Mouse (Mus musculus): ENCODE results near the gene Ndufaf8. TPM values are rescaled to one million over a fixed set of nuclear protein-coding genes. Genes with fewer than 3 reads are reported as not detected.

Ndufaf8 gene
- polyA plus RNA-seq, 1 experiment from 2014 or later: 57.5 TPM

DNA sequence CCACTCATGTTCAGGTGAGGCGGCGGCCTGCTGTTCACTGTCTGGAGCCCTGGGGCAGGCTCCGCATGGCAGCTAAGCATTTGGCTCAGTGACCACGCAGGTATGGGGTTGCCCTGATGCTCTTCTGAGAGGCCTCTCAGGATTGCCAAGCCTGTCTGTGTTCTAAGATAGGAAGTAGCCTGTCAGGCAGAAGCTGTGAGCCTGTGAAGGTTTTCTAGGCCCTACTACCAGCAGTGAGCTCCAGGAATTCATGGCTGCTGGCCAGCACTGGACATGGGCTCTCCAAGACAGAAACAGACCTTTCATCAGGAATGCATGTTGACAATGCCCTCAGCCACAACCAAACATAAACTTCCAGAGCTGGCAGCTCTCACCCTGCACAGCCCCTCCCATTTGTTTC, 13.4 kb downstream of the Ndufaf8 start:
- Histone ChIP-seq H3K4me3 (ENCODE audit: low read depth, low read length) (no peak overlapping the region), H3K27me3 (ENCODE audit: control insufficient read depth, insufficient read depth, low read length) (no peaks in the 10 kb centered on the region), H3K9ac (replicated peaks; ENCODE audit: low read length) (no peak overlapping the region), H3K27ac (replicated peaks; ENCODE audit: low read depth, low read length) (no peak overlapping the region), H3K4me2 (ENCODE audit: low read depth, low read length) (no peak overlapping the region), H3K4me1 (ENCODE audit: control insufficient read depth, insufficient read depth, low read length) (0 out of 2 replicates have a peak, but pooled peaks cover 2% of the 10 kb centered on the region), H3K9me3 (replicated peaks; ENCODE audit: control insufficient read depth, low read length) (no peaks in the 10 kb centered on the region), H3K36me3 (replicated peaks; ENCODE audit: control insufficient read depth, insufficient read depth, low read depth, low read length) (no peaks in the 10 kb centered on the region; the same call in 1 of the 2 replicates)
- DNase-seq (ENCODE audit: low spot score): no peak
- 84% methylated on average over 4 of the region's 4 CpGs for WGBS
- no peak for ATAC-seq (replicated peaks; ENCODE audit: insufficient number of reproducible peaks, low FRiP score, low TSS enrichment, low read depth)

DNA sequence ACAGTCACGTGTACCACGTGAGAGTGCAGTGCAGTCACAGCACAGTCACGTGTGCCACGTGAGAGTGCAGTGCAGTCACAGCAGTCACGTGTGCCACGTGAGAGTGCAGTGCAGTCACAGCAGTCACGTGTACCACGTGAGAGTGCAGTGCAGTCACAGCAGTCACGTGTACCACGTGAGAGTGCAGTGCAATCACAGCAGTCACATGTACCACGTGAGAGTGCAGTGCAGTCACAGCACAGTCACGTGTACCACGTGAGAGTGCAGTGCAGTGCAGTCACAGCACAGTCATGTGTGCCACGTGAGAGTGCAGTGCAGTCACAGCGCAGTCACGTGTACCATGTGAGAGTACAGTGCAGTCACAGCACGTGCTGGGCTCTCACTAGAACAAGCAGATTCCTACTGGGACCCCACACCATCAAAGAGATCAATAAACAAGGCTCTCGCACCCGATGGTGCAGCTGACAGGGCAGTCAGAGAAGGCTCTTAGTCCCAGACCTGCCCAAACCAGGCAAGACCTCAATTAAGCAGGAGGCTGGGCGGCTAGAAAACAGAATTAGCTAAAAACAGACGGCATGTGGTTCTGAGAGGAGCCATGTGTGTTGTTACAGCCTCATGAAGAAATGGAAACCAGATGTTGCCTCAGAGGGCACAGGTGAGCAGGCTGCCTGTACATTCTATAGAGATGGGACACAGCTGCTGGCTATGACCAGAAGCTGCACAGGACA, 15.9 kb downstream of the Ndufaf8 start:
- H3K4me2 ChIP-seq (ENCODE audit: low read depth, low read length): no peak overlapping the region
- no peaks in the 10 kb centered on the region; the same call in 1 of the 2 replicates for H3K36me3 ChIP-seq (replicated peaks; ENCODE audit: control insufficient read depth, insufficient read depth, low read depth, low read length)
- no peak overlapping the region for H3K27ac ChIP-seq (replicated peaks; ENCODE audit: low read depth, low read length)
- 71% methylated on average over 21 of the region's 21 CpGs for WGBS
- no peak overlapping the region for H3K9ac ChIP-seq (replicated peaks; ENCODE audit: low read length)
- no peak overlapping the region for H3K4me3 ChIP-seq (ENCODE audit: low read depth, low read length)
- no peaks in the 10 kb centered on the region for H3K27me3 ChIP-seq (ENCODE audit: control insufficient read depth, insufficient read depth, low read length)
- ATAC-seq (replicated peaks; ENCODE audit: insufficient number of reproducible peaks, low FRiP score, low TSS enrichment, low read depth) (peak; percentile 52; the same call in 1 of the 2 replicates), DNase-seq (ENCODE audit: low spot score) (peak; percentile 89)
- no peaks in the 10 kb centered on the region for H3K9me3 ChIP-seq (replicated peaks; ENCODE audit: control insufficient read depth, low read length)
- 0 out of 2 replicates have a peak, but pooled peaks cover 2% of the 10 kb centered on the region for H3K4me1 ChIP-seq (ENCODE audit: control insufficient read depth, insufficient read depth, low read length)

DNA sequence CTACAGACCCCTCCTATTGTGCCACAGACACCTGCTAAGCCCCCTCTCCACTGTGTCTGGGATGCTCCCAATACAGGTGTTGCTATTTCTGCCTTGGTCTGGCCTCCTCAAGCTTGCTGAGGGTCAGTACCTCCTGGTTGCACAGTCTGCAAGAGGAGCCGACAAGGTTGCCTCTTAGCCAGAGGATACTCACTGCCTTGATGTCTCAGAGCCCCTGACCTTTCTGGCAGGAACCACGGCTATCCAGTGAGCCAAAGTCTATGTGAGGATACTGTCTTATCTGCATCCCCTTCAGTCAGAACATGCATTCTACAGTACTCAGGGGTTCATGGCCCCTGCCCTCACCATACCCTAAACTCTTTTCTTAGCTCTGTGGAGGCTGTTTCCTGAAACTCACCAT, 18.9 kb downstream of the Ndufaf8 start:
- H3K9me3 ChIP-seq (replicated peaks; ENCODE audit: control insufficient read depth, low read length): no peaks in the 10 kb centered on the region
- no peak overlapping the region for H3K4me3 ChIP-seq (ENCODE audit: low read depth, low read length)
- no peaks in the 10 kb centered on the region for H3K27me3 ChIP-seq (ENCODE audit: control insufficient read depth, insufficient read depth, low read length)
- ATAC-seq (replicated peaks; ENCODE audit: insufficient number of reproducible peaks, low FRiP score, low TSS enrichment, low read depth): no peak
- no peak for DNase-seq (ENCODE audit: low spot score)
- H3K9ac ChIP-seq (replicated peaks; ENCODE audit: low read length): no peak overlapping the region
- 0 out of 2 replicates have a peak, but pooled peaks cover 2% of the 10 kb centered on the region for H3K4me1 ChIP-seq (ENCODE audit: control insufficient read depth, insufficient read depth, low read length)
- 92% methylated on average over 2 of the region's 2 CpGs for WGBS
- H3K36me3 ChIP-seq (replicated peaks; ENCODE audit: control insufficient read depth, insufficient read depth, low read depth, low read length): no peaks in the 10 kb centered on the region; the same call in 1 of the 2 replicates
- no peak overlapping the region for H3K4me2 ChIP-seq (ENCODE audit: low read depth, low read length)
- H3K27ac ChIP-seq (replicated peaks; ENCODE audit: low read depth, low read length): no peak overlapping the region

DNA sequence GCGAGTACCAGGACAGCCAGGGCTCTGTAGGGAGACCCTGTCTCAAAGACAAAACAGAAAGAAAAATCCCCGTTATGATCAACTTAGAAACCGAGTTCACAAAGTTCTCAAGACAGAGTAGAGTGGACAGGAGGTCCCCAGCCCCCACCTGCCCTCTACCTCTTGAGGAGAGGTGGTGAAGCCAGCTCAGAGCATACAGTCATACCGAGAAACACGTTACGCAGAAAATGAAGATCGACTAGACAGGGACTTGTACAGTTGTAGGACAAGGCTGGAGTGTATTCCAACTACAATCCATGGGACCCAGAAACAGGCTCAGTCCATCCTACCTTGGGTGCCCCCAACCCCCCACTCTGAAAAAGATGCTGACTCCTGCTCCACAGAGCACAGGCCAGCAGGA, 20.4 kb downstream of the Ndufaf8 start:
- no peaks in the 10 kb centered on the region for H3K27me3 ChIP-seq (ENCODE audit: control insufficient read depth, insufficient read depth, low read length)
- H3K9me3 ChIP-seq (replicated peaks; ENCODE audit: control insufficient read depth, low read length): no peaks in the 10 kb centered on the region
- ATAC-seq (replicated peaks; ENCODE audit: insufficient number of reproducible peaks, low FRiP score, low TSS enrichment, low read depth) (no peak), DNase-seq (ENCODE audit: low spot score) (no peak)
- no peaks in the 10 kb centered on the region; the same call in 1 of the 2 replicates for H3K36me3 ChIP-seq (replicated peaks; ENCODE audit: control insufficient read depth, insufficient read depth, low read depth, low read length)
- no peak overlapping the region for H3K27ac ChIP-seq (replicated peaks; ENCODE audit: low read depth, low read length)
- H3K9ac ChIP-seq (replicated peaks; ENCODE audit: low read length): no peak overlapping the region
- 0 out of 2 replicates have a peak, but pooled peaks cover 2% of the 10 kb centered on the region for H3K4me1 ChIP-seq (ENCODE audit: control insufficient read depth, insufficient read depth, low read length)
- H3K4me3 ChIP-seq (ENCODE audit: low read depth, low read length): no peak overlapping the region
- H3K4me2 ChIP-seq (ENCODE audit: low read depth, low read length): no peak overlapping the region
- WGBS: 92% methylated on average over 7 of the region's 7 CpGs

DNA sequence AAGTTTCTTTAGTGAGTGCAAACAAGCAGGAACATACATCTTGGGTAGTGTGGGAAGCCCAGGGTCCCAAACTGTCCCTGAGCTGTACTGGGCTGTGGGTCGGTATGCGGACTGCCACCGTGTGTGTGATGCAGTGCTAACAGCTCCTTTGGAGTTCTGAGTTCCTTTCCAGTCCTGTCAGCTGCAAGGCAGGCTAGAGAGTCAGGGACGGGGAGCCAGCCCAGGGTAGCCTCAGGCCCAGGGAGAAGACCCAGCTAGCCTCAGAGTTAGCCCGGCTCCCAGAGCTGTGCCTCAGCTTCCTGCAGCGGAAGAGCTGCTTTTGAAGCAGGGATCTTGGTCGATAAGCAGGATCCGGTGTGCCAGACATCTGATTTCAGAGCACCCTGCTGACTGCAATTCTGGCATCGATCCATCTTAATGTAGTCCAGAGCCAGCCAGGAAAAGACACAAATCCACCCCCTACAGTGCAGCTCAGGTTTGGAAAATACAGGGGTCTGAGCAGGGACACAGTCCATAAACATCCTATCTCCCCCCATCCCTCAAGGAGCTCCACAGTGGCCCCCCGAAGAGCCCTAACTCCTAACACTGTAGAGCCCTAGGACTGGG, 21.3 kb downstream of the Ndufaf8 start:
- no peak for DNase-seq (ENCODE audit: low spot score)
- Histone ChIP-seq H3K4me3 (ENCODE audit: low read depth, low read length) (no peak overlapping the region), H3K27ac (replicated peaks; ENCODE audit: low read depth, low read length) (no peak overlapping the region), H3K4me2 (ENCODE audit: low read depth, low read length) (no peak overlapping the region), H3K9ac (replicated peaks; ENCODE audit: low read length) (no peak overlapping the region), H3K9me3 (replicated peaks; ENCODE audit: control insufficient read depth, low read length) (no peaks in the 10 kb centered on the region), H3K36me3 (replicated peaks; ENCODE audit: control insufficient read depth, insufficient read depth, low read depth, low read length) (no peaks in the 10 kb centered on the region; the same call in 1 of the 2 replicates), H3K27me3 (ENCODE audit: control insufficient read depth, insufficient read depth, low read length) (no peaks in the 10 kb centered on the region), H3K4me1 (ENCODE audit: control insufficient read depth, insufficient read depth, low read length) (0 out of 2 replicates have a peak, but pooled peaks cover 2% of the 10 kb centered on the region)
- WGBS: 88% methylated on average over 10 of the region's 10 CpGs
- no peak for ATAC-seq (replicated peaks; ENCODE audit: insufficient number of reproducible peaks, low FRiP score, low TSS enrichment, low read depth)

DNA sequence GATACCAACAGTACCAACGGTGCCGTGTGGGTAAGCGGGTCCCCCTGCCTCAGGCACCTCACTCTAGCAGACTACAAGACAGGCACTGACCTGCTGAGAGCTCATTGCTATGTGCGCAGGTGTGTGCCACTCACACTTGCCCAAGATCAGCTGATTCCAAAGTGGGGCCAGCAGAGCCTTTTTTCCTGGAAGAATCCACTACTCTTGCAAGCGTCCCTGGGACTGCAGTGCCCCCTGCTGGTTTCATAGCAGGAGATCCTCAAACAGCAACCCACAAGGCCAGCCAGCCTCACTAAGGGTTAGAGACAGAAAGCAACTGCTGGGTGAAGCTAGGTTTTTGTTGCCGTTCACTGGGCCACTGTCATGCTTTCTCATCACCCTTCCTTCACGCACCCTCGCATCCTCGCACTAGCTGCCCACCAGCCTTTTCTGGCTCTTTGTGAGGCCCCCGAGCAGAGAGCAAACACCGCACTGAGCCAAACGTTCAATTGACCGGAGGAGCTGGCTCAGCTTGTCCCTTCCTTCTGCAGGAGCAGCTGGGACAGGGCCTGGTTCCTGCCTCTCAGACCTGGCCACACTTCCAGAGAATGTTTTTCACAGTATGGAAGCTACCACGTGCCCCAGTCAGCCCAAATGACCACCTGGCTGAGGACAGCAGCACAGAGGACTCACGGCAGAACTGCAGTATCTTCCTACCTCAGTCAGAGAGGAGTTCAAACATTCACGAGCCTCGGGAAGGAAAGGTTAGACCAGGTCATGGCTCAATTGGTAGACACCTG, 22.1 kb downstream of the Ndufaf8 start:
- Histone ChIP-seq H3K4me3 (ENCODE audit: low read depth, low read length) (no peak overlapping the region), H3K4me1 (ENCODE audit: control insufficient read depth, insufficient read depth, low read length) (no peaks in the 10 kb centered on the region), H3K4me2 (ENCODE audit: low read depth, low read length) (no peak overlapping the region), H3K9ac (replicated peaks; ENCODE audit: low read length) (no peak overlapping the region; the same call in 1 of the 2 replicates), H3K27ac (replicated peaks; ENCODE audit: low read depth, low read length) (no peak overlapping the region), H3K27me3 (ENCODE audit: control insufficient read depth, insufficient read depth, low read length) (no peaks in the 10 kb centered on the region), H3K36me3 (replicated peaks; ENCODE audit: control insufficient read depth, insufficient read depth, low read depth, low read length) (no peaks in the 10 kb centered on the region; the same call in 1 of the 2 replicates), H3K9me3 (replicated peaks; ENCODE audit: control insufficient read depth, low read length) (no peaks in the 10 kb centered on the region)
- 80% methylated on average over 17 of the region's 17 CpGs for WGBS
- DNase-seq (ENCODE audit: low spot score) (peak; percentile 77), ATAC-seq (replicated peaks; ENCODE audit: insufficient number of reproducible peaks, low FRiP score, low TSS enrichment, low read depth) (no peak)

DNA sequence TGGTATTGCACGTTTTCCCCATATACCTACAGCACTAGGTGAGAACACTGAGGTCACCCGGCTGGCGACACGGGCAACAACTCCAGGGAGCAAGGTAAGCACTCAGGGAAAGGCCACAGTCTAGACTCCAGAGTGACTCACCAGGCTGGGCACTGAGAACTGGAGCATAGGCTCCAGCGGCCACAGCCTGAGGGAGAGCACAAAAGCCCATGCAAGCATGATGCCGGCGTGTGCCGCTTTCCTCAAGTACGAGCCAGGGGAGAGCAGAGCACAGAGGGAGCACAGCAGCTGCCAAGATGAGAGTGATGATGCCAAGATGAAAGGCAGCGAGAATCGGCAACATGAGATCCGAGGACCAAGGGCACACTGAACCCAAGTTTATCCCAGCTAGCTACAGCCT, 23.4 kb downstream of the Ndufaf8 start:
- Histone ChIP-seq H3K36me3 (replicated peaks; ENCODE audit: control insufficient read depth, insufficient read depth, low read depth, low read length) (no peaks in the 10 kb centered on the region; the same call in 1 of the 2 replicates), H3K9me3 (replicated peaks; ENCODE audit: control insufficient read depth, low read length) (no peaks in the 10 kb centered on the region), H3K4me2 (ENCODE audit: low read depth, low read length) (no peak overlapping the region), H3K9ac (replicated peaks; ENCODE audit: low read length) (no peak overlapping the region), H3K27ac (replicated peaks; ENCODE audit: low read depth, low read length) (no peak overlapping the region), H3K27me3 (ENCODE audit: control insufficient read depth, insufficient read depth, low read length) (no peaks in the 10 kb centered on the region), H3K4me1 (ENCODE audit: control insufficient read depth, insufficient read depth, low read length) (no peaks in the 10 kb centered on the region), H3K4me3 (ENCODE audit: low read depth, low read length) (no peak overlapping the region)
- DNase-seq (ENCODE audit: low spot score) (no peak), ATAC-seq (replicated peaks; ENCODE audit: insufficient number of reproducible peaks, low FRiP score, low TSS enrichment, low read depth) (no peak)
- 82% methylated on average over 12 of the region's 12 CpGs for WGBS
